Mouse (Mus musculus) neural tube, embryonic 15.5 days (tissue): ENCODE data around the gene Mycbp2. TPM values are rescaled to one million over a fixed set of nuclear protein-coding genes. Genes with fewer than 3 reads are reported as not detected.

Source experiments
- ATAC-seq: fragments of 200-750 bp; cut with Nextera tagmentation; 2 replicates; pipeline ENCODE4 v1.8.0; 2017; ENCODE audit warnings: mild to moderate bottlenecking, moderate TSS enrichment, moderate library complexity; ENCODE audit not compliant: low FRiP score
- H3K27ac ChIP-seq: fragments of 300-500 bp; sonication (generic); replicated peaks from 2 replicates; pipeline ENCODE4 v1.5.1; 2015; ENCODE audit warnings: mild to moderate bottlenecking, inconsistent platforms
- H3K27me3 ChIP-seq: fragments of 300-500 bp; sonication (generic); replicated peaks from 2 replicates; pipeline ENCODE4 v1.6.1; 2015; ENCODE audit warnings: inconsistent platforms
- H3K36me3 ChIP-seq: fragments of 300-500 bp; sonication (generic); 2 replicates; pipeline ENCODE4 v1.6.1; 2015; ENCODE audit warnings: inconsistent platforms
- H3K4me1 ChIP-seq: fragments of 300-500 bp; sonication (generic); 2 replicates; pipeline ENCODE4 v1.6.1; 2015; ENCODE audit warnings: inconsistent platforms
- H3K4me2 ChIP-seq: fragments of 300-500 bp; sonication (generic); 2 replicates; pipeline ENCODE4 v1.6.1; 2015; ENCODE audit warnings: inconsistent platforms, mild to moderate bottlenecking, moderate library complexity
- H3K4me3 ChIP-seq: fragments of 300-500 bp; sonication (generic); replicated peaks from 2 replicates; pipeline ENCODE4 v1.5.1; 2015; ENCODE audit warnings: mild to moderate bottlenecking, inconsistent platforms
- H3K9ac ChIP-seq: fragments of 300-500 bp; sonication (generic); replicated peaks from 2 replicates; pipeline ENCODE4 v1.6.1; 2015; ENCODE audit warnings: mild to moderate bottlenecking, inconsistent platforms
- H3K9me3 ChIP-seq: fragments of 300-500 bp; sonication (generic); replicated peaks from 2 replicates; pipeline ENCODE4 v1.6.1; 2016; ENCODE audit warnings: inconsistent platforms
- WGBS: fragments of 180-500 bp; shearing (Covaris S2); methylation state at CpG from one replicate; pipeline ENCODE4 v1.1.7; 2015; ENCODE audit warnings: mixed read lengths; 5-methylcytosine and 5-hydroxymethylcytosine counted together
- polyA plus RNA-seq: library from polyadenylated mRNA; unstranded; fragments of >200 nt; fragmentation: Nextera tagmentation; extraction: Ambion mirVana; gene quantifications from 2 replicates; pipeline ENCODE4 v1.2.1, GENCODE M21; 2015

The Mycbp2 gene
- polyA plus RNA-seq, 1 experiment from 2014 or later = 57.9 TPM

DNA sequence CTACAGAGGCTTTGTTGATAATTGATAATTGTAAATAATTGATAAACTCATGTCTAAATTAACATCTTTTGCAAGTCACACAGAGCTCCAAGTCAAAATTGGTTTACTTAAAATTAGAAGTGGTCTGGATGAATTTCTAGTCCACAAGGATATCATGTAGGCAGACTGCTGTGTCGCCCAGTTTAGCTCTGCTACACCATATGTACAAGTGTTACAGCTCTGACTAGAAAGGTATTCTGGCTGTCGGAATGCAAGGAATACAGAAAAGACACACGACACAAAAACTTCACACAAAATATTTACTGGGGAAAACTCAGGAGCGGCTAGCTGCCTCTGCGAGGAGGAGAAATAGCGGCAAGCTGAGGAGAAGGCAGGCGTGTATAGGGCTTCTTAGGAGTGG lies 89.7 kb downstream of the Mycbp2 start:
- ATAC-seq = no peak
- H3K27ac ChIP-seq = no peak overlapping the region
- H3K9ac ChIP-seq = no peak overlapping the region
- WGBS = 96% methylated on average over 7 of the region's 7 CpGs
- H3K4me3 ChIP-seq = no peak overlapping the region
- peaks cover 24% of the 10 kb centered on the region for H3K36me3 ChIP-seq
- H3K4me2 ChIP-seq = no peak overlapping the region
- no peaks in the 10 kb centered on the region for H3K9me3 ChIP-seq
- no peaks in the 10 kb centered on the region for H3K27me3 ChIP-seq
- H3K4me1 ChIP-seq = no peaks in the 10 kb centered on the region

GRCm38 (mm10) chr14:103254311-103254710 lies 92.3 kb downstream of the Mycbp2 start:
- no peaks in the 10 kb centered on the region for H3K4me1 ChIP-seq
- ATAC-seq = no peak
- no peaks in the 10 kb centered on the region for H3K9me3 ChIP-seq
- no peaks in the 10 kb centered on the region for H3K27me3 ChIP-seq
- H3K9ac ChIP-seq = no peak overlapping the region
- H3K4me3 ChIP-seq = no peak overlapping the region
- peaks cover 15% of the 10 kb centered on the region; the same call in 1 of the 2 replicates for H3K36me3 ChIP-seq
- WGBS = 88% methylated on average over 2 of the region's 2 CpGs
- H3K4me2 ChIP-seq = no peak overlapping the region
- H3K27ac ChIP-seq = no peak overlapping the region

DNA sequence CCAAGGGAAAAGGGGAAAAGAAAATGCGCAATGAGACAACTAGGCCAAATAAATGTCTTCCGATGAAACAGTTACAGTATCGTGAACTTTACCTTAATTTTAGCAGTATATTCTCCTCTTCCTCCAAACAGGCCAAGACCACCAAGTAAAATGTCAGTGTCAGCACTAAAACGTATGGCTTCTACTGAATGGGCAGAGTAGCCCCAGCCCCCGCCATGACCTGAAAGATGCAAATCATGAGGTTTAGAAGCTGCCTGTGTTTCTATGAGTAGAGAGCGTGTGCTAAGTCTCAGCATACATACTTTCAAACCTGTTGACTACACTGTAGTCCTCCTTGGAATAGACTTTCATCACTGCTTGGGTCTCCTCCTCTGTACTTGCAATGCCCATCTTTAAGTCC lies 104.6 kb downstream of the Mycbp2 start:
- H3K4me3 ChIP-seq = no peak overlapping the region
- no peaks in the 10 kb centered on the region for H3K9me3 ChIP-seq
- no peak overlapping the region for H3K27ac ChIP-seq
- WGBS = 95% methylated on average over 6 of the region's 6 CpGs
- peaks cover 24% of the 10 kb centered on the region for H3K36me3 ChIP-seq
- no peak overlapping the region for H3K4me2 ChIP-seq
- ATAC-seq = no peak
- no peaks in the 10 kb centered on the region for H3K27me3 ChIP-seq
- no peak overlapping the region for H3K9ac ChIP-seq
- no peaks in the 10 kb centered on the region for H3K4me1 ChIP-seq

- H3K4me2 ChIP-seq = no peak overlapping the region
- H3K27ac ChIP-seq = no peak overlapping the region
- ATAC-seq = no peak
- WGBS = 84% methylated on average over 6 of the region's 6 CpGs
- no peak overlapping the region for H3K9ac ChIP-seq
- no peaks in the 10 kb centered on the region for H3K4me1 ChIP-seq
- H3K36me3 ChIP-seq = peaks cover 12% of the 10 kb centered on the region; the same call in 1 of the 2 replicates
- no peak overlapping the region for H3K4me3 ChIP-seq
- H3K27me3 ChIP-seq = no peaks in the 10 kb centered on the region
- H3K9me3 ChIP-seq = no peaks in the 10 kb centered on the region
Measured at GRCm38 (mm10) chr14:103234770-103235169, 111.8 kb downstream of the Mycbp2 start.

- Histone ChIP-seq H3K27ac (no peak overlapping the region), H3K4me1 (no peaks in the 10 kb centered on the region), H3K27me3 (no peaks in the 10 kb centered on the region), H3K9me3 (no peaks in the 10 kb centered on the region), H3K9ac (no peak overlapping the region), H3K4me3 (no peak overlapping the region), H3K4me2 (no peak overlapping the region), H3K36me3 (peaks cover 14% of the 10 kb centered on the region; the same call in 1 of the 2 replicates)
- 54% methylated on average over 12 of the region's 12 CpGs for WGBS
- ATAC-seq = no peak
Measured at GRCm38 (mm10) chr14:103233640-103234593, 112.7 kb downstream of the Mycbp2 start.

DNA sequence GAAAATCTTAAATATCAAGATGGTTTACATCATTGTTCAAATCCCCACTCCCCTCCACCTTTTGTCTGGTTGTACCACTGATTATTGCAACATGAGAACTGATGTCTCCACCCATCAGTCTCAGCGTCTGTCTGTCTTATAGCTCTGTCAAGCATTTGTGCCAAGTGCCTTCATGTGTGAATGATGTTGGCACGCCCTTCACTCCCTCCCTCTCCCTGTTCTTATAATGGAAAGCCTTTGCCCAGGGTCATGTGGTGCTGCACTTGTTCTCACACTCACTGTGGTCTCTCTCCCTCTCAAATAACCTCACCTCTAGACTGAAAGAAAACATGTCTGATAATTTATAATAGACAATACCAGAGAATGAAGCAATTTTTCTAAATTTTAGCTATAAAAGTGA lies 124.3 kb downstream of the Mycbp2 start:
- Histone ChIP-seq H3K36me3 (peaks cover 49% of the 10 kb centered on the region), H3K4me1 (no peaks in the 10 kb centered on the region), H3K27ac (no peak overlapping the region), H3K9me3 (no peaks in the 10 kb centered on the region), H3K4me3 (no peak overlapping the region), H3K9ac (no peak overlapping the region), H3K27me3 (no peaks in the 10 kb centered on the region), H3K4me2 (no peak overlapping the region)
- 72% methylated on average over 2 of the region's 2 CpGs for WGBS
- no peak for ATAC-seq

DNA sequence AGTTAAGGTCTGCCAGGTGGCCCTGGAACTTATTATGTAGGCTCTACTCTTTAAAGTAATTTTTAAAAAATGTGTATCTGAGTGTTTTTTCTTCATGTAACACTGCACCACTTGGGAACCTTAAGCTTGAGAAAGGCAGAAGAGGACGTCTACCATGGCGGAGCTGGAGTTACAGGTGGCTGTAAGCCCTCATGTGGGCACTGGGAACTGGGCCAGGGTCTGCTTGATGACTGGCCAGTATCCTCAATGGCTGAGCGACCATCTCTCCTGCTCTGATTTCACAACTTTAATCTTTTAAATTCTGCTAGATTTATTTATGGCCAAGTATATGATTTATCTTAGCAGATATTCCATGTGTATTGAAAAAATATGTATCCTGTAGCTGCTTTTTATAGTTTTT lies 124.9 kb downstream of the Mycbp2 start:
- Histone ChIP-seq H3K9me3 (no peaks in the 10 kb centered on the region), H3K27ac (no peak overlapping the region), H3K36me3 (peaks cover 49% of the 10 kb centered on the region), H3K9ac (no peak overlapping the region), H3K4me2 (no peak overlapping the region), H3K4me3 (no peak overlapping the region), H3K4me1 (no peaks in the 10 kb centered on the region), H3K27me3 (no peaks in the 10 kb centered on the region)
- no peak for ATAC-seq
- WGBS = 91% methylated on average over 3 of the region's 3 CpGs

DNA sequence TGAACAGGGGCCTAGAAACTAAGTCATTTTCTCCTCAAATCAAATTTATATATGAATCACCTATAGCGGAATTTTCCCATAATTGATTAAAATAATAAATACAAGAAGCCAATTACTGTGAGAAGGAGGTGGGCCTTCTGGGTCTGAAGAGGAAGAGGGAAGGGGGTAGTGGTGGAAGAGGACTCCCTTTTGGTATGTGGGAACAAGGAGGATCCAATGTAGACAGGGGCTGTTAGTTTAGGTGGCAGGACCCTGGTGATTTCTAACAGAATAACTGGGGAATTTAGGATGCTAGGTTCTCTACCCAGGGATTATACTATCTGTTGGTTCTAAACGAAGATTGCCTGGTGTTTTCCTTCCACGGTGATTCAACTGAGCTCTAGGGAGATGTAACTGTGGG lies 130.3 kb downstream of the Mycbp2 start:
- Histone ChIP-seq H3K27me3 (no peaks in the 10 kb centered on the region), H3K4me3 (no peak overlapping the region), H3K4me1 (no peaks in the 10 kb centered on the region), H3K27ac (no peak overlapping the region), H3K36me3 (peaks cover 46% of the 10 kb centered on the region), H3K9me3 (no peaks in the 10 kb centered on the region), H3K4me2 (no peak overlapping the region), H3K9ac (no peak overlapping the region)
- WGBS = 71% methylated on average over 3 of the region's 3 CpGs
- ATAC-seq = no peak

DNA sequence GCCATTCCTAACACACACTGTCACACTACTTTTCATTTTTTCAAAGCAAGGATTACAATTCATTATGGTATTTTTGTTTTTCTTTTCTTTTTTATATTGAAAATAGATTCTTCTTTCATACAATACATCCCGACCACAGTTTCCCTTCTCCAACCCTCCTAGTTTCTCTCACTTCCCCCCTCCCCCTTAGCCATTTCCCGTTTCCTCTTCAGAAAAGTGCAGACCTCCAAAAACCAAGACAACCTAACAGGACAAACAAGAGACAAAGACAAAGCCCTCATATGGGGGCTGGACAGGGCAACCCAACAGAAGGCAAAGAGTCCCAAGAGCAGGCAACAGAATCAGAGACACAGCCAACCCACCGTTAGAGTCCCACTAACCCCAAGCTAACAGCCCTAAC lies 160.0 kb downstream of the Mycbp2 start:
- no peak overlapping the region for H3K27ac ChIP-seq
- 85% methylated on average over 3 of the region's 3 CpGs for WGBS
- H3K4me1 ChIP-seq = no peaks in the 10 kb centered on the region
- H3K9ac ChIP-seq = no peak overlapping the region
- H3K4me2 ChIP-seq = no peak overlapping the region
- H3K9me3 ChIP-seq = no peaks in the 10 kb centered on the region
- H3K27me3 ChIP-seq = no peaks in the 10 kb centered on the region
- no peak for ATAC-seq
- H3K36me3 ChIP-seq = peaks cover 63% of the 10 kb centered on the region
- H3K4me3 ChIP-seq = no peak overlapping the region

- H3K4me2 ChIP-seq = no peak overlapping the region
- 93% methylated on average over 4 of the region's 4 CpGs for WGBS
- no peaks in the 10 kb centered on the region for H3K4me1 ChIP-seq
- H3K9ac ChIP-seq = no peak overlapping the region
- no peaks in the 10 kb centered on the region for H3K27me3 ChIP-seq
- H3K9me3 ChIP-seq = no peaks in the 10 kb centered on the region
- no peak for ATAC-seq
- H3K36me3 ChIP-seq = peaks cover 60% of the 10 kb centered on the region
- no peak overlapping the region for H3K27ac ChIP-seq
- no peak overlapping the region for H3K4me3 ChIP-seq
Measured at GRCm38 (mm10) chr14:103186076-103186475, 160.5 kb downstream of the Mycbp2 start.

DNA sequence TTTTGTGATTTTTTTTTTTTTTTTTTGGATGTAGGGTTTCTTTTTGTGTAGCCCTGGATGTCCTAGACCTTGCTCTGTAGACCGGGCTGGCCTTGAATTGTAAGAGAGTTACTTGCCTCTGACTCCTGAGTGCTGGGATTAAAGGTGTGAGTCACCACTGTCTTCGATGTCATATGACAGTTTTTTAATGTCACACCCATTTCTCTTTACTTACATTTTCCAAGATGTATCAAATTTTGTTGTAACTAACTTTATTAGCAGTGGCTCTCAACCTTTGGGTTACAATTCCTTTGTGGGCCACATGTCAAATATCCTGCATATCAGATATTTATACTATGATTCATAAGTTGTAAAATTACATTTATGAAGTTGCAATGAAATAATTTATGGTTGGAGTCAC lies 166.5 kb downstream of the Mycbp2 start:
- ATAC-seq = no peak
- H3K4me2 ChIP-seq = no peak overlapping the region

GRCm38 (mm10) chr14:103162923-103163322 lies 183.7 kb downstream of the Mycbp2 start:
- H3K4me1 ChIP-seq = no peaks in the 10 kb centered on the region
- H3K36me3 ChIP-seq = peaks cover 17% of the 10 kb centered on the region; the same call in 1 of the 2 replicates
- H3K27ac ChIP-seq = no peak overlapping the region
- no peak for ATAC-seq
- no peaks in the 10 kb centered on the region for H3K9me3 ChIP-seq
- no peak overlapping the region for H3K4me3 ChIP-seq
- no peak overlapping the region for H3K9ac ChIP-seq
- no peak overlapping the region for H3K4me2 ChIP-seq
- 84% methylated on average over 5 of the region's 5 CpGs for WGBS
- no peaks in the 10 kb centered on the region for H3K27me3 ChIP-seq

More for the DNA sequence above, 166.5 kb downstream of the Mycbp2 start:
- no peak overlapping the region for H3K4me3 ChIP-seq
- no peak overlapping the region for H3K9ac ChIP-seq
- 97% methylated on average over 2 of the region's 2 CpGs for WGBS
- H3K27ac ChIP-seq = no peak overlapping the region
- no peaks in the 10 kb centered on the region for H3K9me3 ChIP-seq
- peaks cover 24% of the 10 kb centered on the region for H3K36me3 ChIP-seq
- H3K4me1 ChIP-seq = no peaks in the 10 kb centered on the region
- H3K27me3 ChIP-seq = no peaks in the 10 kb centered on the region
